Comparison of ENCODE assay signal across 9 mouse cellular contexts in genomic region chr9:15493235-15493924, GRCm38 (mm10). TPM values are rescaled to one million over a fixed set of nuclear protein-coding genes. Genes with fewer than 3 reads are reported as not detected.
DNase-seq lines count a peak whose midpoint lies in the region; ATAC-seq lines count a peak whose summit lies in the region.
"Had no signal": no experiment of that assay in that cellular context is flagged by ENCODE, and none has a peak within 500 bp of the region (broad histone marks: within the 10 kb centered on the region; RNA-seq: fewer than 3 reads in every experiment).

TSS of gene Smco4 (plus strand) at chr9:15493432.

- peak; percentile 78 for DNase-seq in 3134 (ENCODE audit: extremely low read depth, insufficient read length, low spot score)
- peak; percentile 87 for DNase-seq in adrenal gland, postnatal 25 days
- DNase-seq in embryonic facial prominence, embryonic 11.5 days (ENCODE audit: low spot score) = peak; percentile 80
- peak; percentile 73 to 75 for DNase-seq in heart, adult 9 months (ENCODE audit: low spot score in 2 of 2)
- peak; percentile 73 to 80 for DNase-seq in kidney, adult 8-10 months
- peak; percentile 80 for DNase-seq in naive thymus-derived CD4-positive, alpha-beta T cell, adult 2 months (ENCODE audit: low read depth)

- H3K27me3 ChIP-seq in embryonic facial prominence, embryonic 11.5 days (ENCODE audit: control insufficient read depth, insufficient read depth, low read length) = no peaks in the 10 kb centered on the region
- H3K27me3 ChIP-seq in liver, embryonic 12.5 days (replicated peaks) = peaks cover 9% of the 10 kb centered on the region; the same call in 1 of the 2 replicates
- H3K27me3 ChIP-seq in stomach, embryonic 16.5 days (ENCODE audit: control insufficient read depth, insufficient read depth, low read length) = peaks cover 6% of the 10 kb centered on the region

- H3K9ac ChIP-seq in embryonic facial prominence, embryonic 11.5 days (replicated peaks; ENCODE audit: low read length) = peak within 1 kb of the TSS; percentile 91
- peak within 1 kb of the TSS; percentile 83 for H3K9ac ChIP-seq in liver, embryonic 12.5 days
- H3K9ac ChIP-seq in stomach, embryonic 16.5 days (ENCODE audit: low read length) = peak within 1 kb of the TSS; percentile 93

- H3K9me3 ChIP-seq in embryonic facial prominence, embryonic 11.5 days (replicated peaks; ENCODE audit: control insufficient read depth, low read length) = no peaks in the 10 kb centered on the region
- no peaks in the 10 kb centered on the region for H3K9me3 ChIP-seq in liver, embryonic 12.5 days (replicated peaks)
- H3K9me3 ChIP-seq in stomach, embryonic 16.5 days (replicated peaks; ENCODE audit: control insufficient read depth, low read length) = no peaks in the 10 kb centered on the region

- no peaks in the 10 kb centered on the region for H3K36me3 ChIP-seq in embryonic facial prominence, embryonic 11.5 days (replicated peaks; ENCODE audit: control insufficient read depth, insufficient read depth, low read depth, low read length)
- H3K36me3 ChIP-seq in liver, embryonic 12.5 days = no peaks in the 10 kb centered on the region
- H3K36me3 ChIP-seq in stomach, embryonic 16.5 days (ENCODE audit: control insufficient read depth, insufficient read depth, low read length) = no peaks in the 10 kb centered on the region

- H3K4me2 ChIP-seq in embryonic facial prominence, embryonic 11.5 days (ENCODE audit: low read depth, low read length) = peak within 1 kb of the TSS; percentile 94
- peak within 1 kb of the TSS; percentile 92 for H3K4me2 ChIP-seq in liver, embryonic 12.5 days
- H3K4me2 ChIP-seq in stomach, embryonic 16.5 days (ENCODE audit: low read depth, low read length) = peak within 1 kb of the TSS; percentile 77

- H3K4me1 ChIP-seq in embryonic facial prominence, embryonic 11.5 days (ENCODE audit: control insufficient read depth, insufficient read depth, low read length) = peaks cover 5% of the 10 kb centered on the region
- H3K4me1 ChIP-seq in liver, embryonic 12.5 days = peaks cover 34% of the 10 kb centered on the region
- peaks cover 16% of the 10 kb centered on the region for H3K4me1 ChIP-seq in stomach, embryonic 16.5 days (ENCODE audit: control insufficient read depth, insufficient read depth, low read length)

- peak within 1 kb of the TSS; percentile 77 for H3K4me3 ChIP-seq in embryonic facial prominence, embryonic 11.5 days (ENCODE audit: low read depth, low read length)
- peak within 1 kb of the TSS; percentile 73 for H3K4me3 ChIP-seq in liver, embryonic 12.5 days
- H3K4me3 ChIP-seq in stomach, embryonic 16.5 days (replicated peaks; ENCODE audit: low read length) = peak within 1 kb of the TSS; percentile 74

- WGBS in embryonic facial prominence, embryonic 11.5 days = under 1% methylated on average over 63 of the region's 101 CpGs
- WGBS in liver, embryonic 12.5 days (ENCODE audit: insufficient replicate concordance) = under 1% methylated on average over 71 of the region's 101 CpGs
- WGBS in stomach, embryonic 16.5 days = under 1% methylated on average over 73 of the region's 101 CpGs

- H3K27ac ChIP-seq in embryonic facial prominence, embryonic 11.5 days (replicated peaks; ENCODE audit: low read depth, low read length) = peak within 1 kb of the TSS; percentile 28; the same call in 1 of the 2 replicates
- H3K27ac ChIP-seq in liver, embryonic 12.5 days = peak within 1 kb of the TSS; percentile 70
- H3K27ac ChIP-seq in stomach, embryonic 16.5 days (ENCODE audit: low read length) = peak within 1 kb of the TSS; percentile 75

- ATAC-seq in embryonic facial prominence, embryonic 11.5 days (replicated peaks; ENCODE audit: insufficient number of reproducible peaks, low FRiP score, low TSS enrichment, low read depth) = peak; percentile 85
- ATAC-seq in liver, embryonic 12.5 days = peak; percentile 80
- peak; percentile 84 for ATAC-seq in stomach, embryonic 16.5 days (ENCODE audit: insufficient read depth, low FRiP score)

RNA-seq across cellular contexts. Expression of gene Smco4, which starts in this region (rescaled TPM):
- 26.6 and 32.0 TPM in 2 replicates for total RNA-seq in adrenal gland, postnatal 25 days (2021)
- 3.5 and 4.8 TPM in 2 replicates for polyA plus RNA-seq in embryonic facial prominence, embryonic 11.5 days (2014; fragmentation: Nextera tagmentation; extraction: Ambion mirVana)
- 1.1 and 1.6 TPM in 2 replicates for polyA plus RNA-seq in liver, embryonic 12.5 days (2016; fragmentation: Nextera tagmentation; extraction: Ambion mirVana)
- polyA plus RNA-seq in stomach, embryonic 16.5 days (2015; fragmentation: Nextera tagmentation; extraction: Ambion mirVana) = 2.8 and 3.9 TPM in 2 replicates
- total RNA-seq: MEL had no signal

Comparison
In these comparisons a context has a peak if more than half of its experiments do, and no peak if none do; other contexts are left out.
1. Peak in every context shown above with its lines: DNase-seq, ATAC-seq, H3K4me3 ChIP-seq and H3K27ac ChIP-seq.